Mouse (Mus musculus): ENCODE data around the gene Epn1.
"Not testable (repeated sequence)": the region's sequence is repeated elsewhere in the genome, so short reads cannot be mapped to it uniquely, and the experiment has no call there.

The Epn1 gene

GRCm38 (mm10) chr7:5058631-5059030, 21.4 kb upstream of the Epn1 start:
- DNase-seq (ENCODE audit: low read depth in 1 of 2, low spot score in 2 of 2): no peak

- no peak for DNase-seq (ENCODE audit: low read depth in 1 of 2, low spot score in 2 of 2)
Observed at GRCm38 (mm10) chr7:5059421-5059820, 20.6 kb upstream of the Epn1 start.

GRCm38 (mm10) chr7:5060239-5060731, 19.8 kb upstream of the Epn1 start:
- peak in 1 of 2 experiments; percentile 47 for DNase-seq (ENCODE audit: low read depth in 1 of 2, low spot score in 2 of 2)

- DNase-seq (ENCODE audit: low read depth in 1 of 2, low spot score in 2 of 2): peak; percentile 85 to 94
Observed at GRCm38 (mm10) chr7:5060944-5061773, 18.9 kb upstream of the Epn1 start.

- DNase-seq (ENCODE audit: low read depth in 1 of 2, low spot score in 2 of 2): peak; percentile 80 to 89
Observed at GRCm38 (mm10) chr7:5061774-5062359, 18.2 kb upstream of the Epn1 start, which contains the start of gene U2af2. U2af2 (plus strand) TSS chr7:5062143.

- peak in 1 of 2 experiments; percentile 52 for DNase-seq (ENCODE audit: low read depth in 1 of 2, low spot score in 2 of 2)
Observed at GRCm38 (mm10) chr7:5062360-5063001, 17.6 kb upstream of the Epn1 start.

- DNase-seq (ENCODE audit: low read depth in 1 of 2, low spot score in 2 of 2): no peak
Observed at GRCm38 (mm10) chr7:5064886-5065285, 15.1 kb upstream of the Epn1 start.

- DNase-seq (ENCODE audit: low read depth in 1 of 2, low spot score in 2 of 2): no peak
Observed at GRCm38 (mm10) chr7:5073586-5073985, 6.4 kb upstream of the Epn1 start.

GRCm38 (mm10) chr7:5074984-5075383, 5.1 kb upstream of the Epn1 start:
- no peak for DNase-seq (ENCODE audit: low read depth in 1 of 2, low spot score in 2 of 2)

- no peak for DNase-seq (ENCODE audit: low read depth in 1 of 2, low spot score in 2 of 2)
Observed at GRCm38 (mm10) chr7:5076931-5077330, 3.1 kb upstream of the Epn1 start.

- DNase-seq (ENCODE audit: low read depth in 1 of 2, low spot score in 2 of 2): not testable (repeated sequence)
Observed at GRCm38 (mm10) chr7:5079365-5080009, 548 bp upstream of the Epn1 start.

GRCm38 (mm10) chr7:5080815-5081214, 780 bp downstream of the Epn1 start:
- DNase-seq (ENCODE audit: low read depth in 1 of 2, low spot score in 2 of 2): no peak

GRCm38 (mm10) chr7:5081241-5081640, 1.2 kb downstream of the Epn1 start:
- no peak for DNase-seq (ENCODE audit: low read depth in 1 of 2, low spot score in 2 of 2)

- DNase-seq (ENCODE audit: low read depth in 1 of 2, low spot score in 2 of 2): no peak
Observed at GRCm38 (mm10) chr7:5081939-5082338, 1.9 kb downstream of the Epn1 start.

- DNase-seq (ENCODE audit: low read depth in 1 of 2, low spot score in 2 of 2): peak in 1 of 2 experiments; percentile 52
Observed at GRCm38 (mm10) chr7:5083325-5084105, 3.5 kb downstream of the Epn1 start.

GRCm38 (mm10) chr7:5085512-5085911, 5.5 kb downstream of the Epn1 start:
- no peak for DNase-seq (ENCODE audit: low read depth in 1 of 2, low spot score in 2 of 2)

- no peak for DNase-seq (ENCODE audit: low read depth in 1 of 2, low spot score in 2 of 2)
Observed at GRCm38 (mm10) chr7:5086921-5087440, 6.9 kb downstream of the Epn1 start.

- no peak for DNase-seq (ENCODE audit: low read depth in 1 of 2, low spot score in 2 of 2)
Observed at GRCm38 (mm10) chr7:5087886-5088285, 7.9 kb downstream of the Epn1 start.

- DNase-seq (ENCODE audit: low read depth in 1 of 2, low spot score in 2 of 2): no peak
Observed at GRCm38 (mm10) chr7:5089853-5090252, 9.8 kb downstream of the Epn1 start.

- no peak for DNase-seq (ENCODE audit: low read depth in 1 of 2, low spot score in 2 of 2)
Observed at GRCm38 (mm10) chr7:5091008-5091728, 11.1 kb downstream of the Epn1 start.
